Mouse (Mus musculus) C2C12 (cell line): ENCODE measurements around the gene Paqr6.

Experiments
- CTCF ChIP-seq: IDR thresholded peaks from one replicate; pipeline ENCODE4 v1.5.1; 2011; ENCODE audit not compliant: control insufficient read depth, insufficient read depth, insufficient read length
- MAX ChIP-seq: IDR thresholded peaks from one replicate; pipeline ENCODE4 v1.6.1; 2011; ENCODE audit warnings: mild to moderate bottlenecking, control low read depth
- MYOD1 ChIP-seq: IDR thresholded peaks from one replicate; pipeline ENCODE4 v1.6.1; 2011; ENCODE audit warnings: low read depth; ENCODE audit not compliant: control insufficient read depth, insufficient read length
- MYOG ChIP-seq: IDR thresholded peaks from one replicate; pipeline ENCODE4 v1.6.1; 2011; ENCODE audit not compliant: control insufficient read depth, insufficient read length; ENCODE audit errors: extremely low read depth
- USF1 ChIP-seq: IDR thresholded peaks from one replicate; pipeline ENCODE4 v1.6.1; 2011; ENCODE audit warnings: low read depth, mild to moderate bottlenecking, control low read depth, moderate library complexity

- TF ChIP-seq MAX (no peak), USF1 (no peak), CTCF (no peak), MYOD1 (no peak), MYOG (no peak)
These were observed 34.3 kb downstream of the Paqr6 start for GRCm38 (mm10) chr3:88398666-88399065.
